Mouse (Mus musculus): ENCODE measurements around the gene Uap1l1. TPM values are rescaled to one million over a fixed set of nuclear protein-coding genes. Genes with fewer than 3 reads are reported as not detected.

Uap1l1 gene
- 40.8 TPM for polyA plus RNA-seq (2017; shearing (Covaris generic))

GRCm38 (mm10) chr2:25365091-25365761 lies at the start of gene Uap1l1:
TSS of gene Uap1l1 (minus strand) at chr2:25365682.

GRCm38 (mm10) chr2:25399051-25399450 lies 33.6 kb upstream of the Uap1l1 start, which contains the start of gene Npdc1:
TSS of gene Npdc1 (plus strand) at chr2:25399351.

GRCm38 (mm10) chr2:25395721-25396596 lies 30.5 kb upstream of the Uap1l1 start, which contains the start of gene Entpd2:
TSS of gene Entpd2 (plus strand) at chr2:25395874.

GRCm38 (mm10) chr2:25371764-25372643 lies 6.5 kb upstream of the Uap1l1 start, which contains the start of gene Sapcd2:
TSS of gene Sapcd2 (plus strand) at chr2:25372321.

GRCm38 (mm10) chr2:25356208-25357079 lies 9.0 kb downstream of the Uap1l1 start, which contains the start of gene Dpp7:
TSS of gene Dpp7 (minus strand) at chr2:25356359.

GRCm38 (mm10) chr2:25332286-25333160 lies 33.0 kb downstream of the Uap1l1 start, which contains the start of gene Man1b1:
TSS of gene Man1b1 (plus strand) at chr2:25332338.

GRCm38 (mm10) chr2:25318971-25319773 lies 46.3 kb downstream of the Uap1l1 start, which contains the start of gene Grin1:
TSS of gene Grin1 (minus strand) at chr2:25319187.

Other genes with a start within 250 kb of the Uap1l1 start
- gene Nrarp, start 184.9 kb downstream of the Uap1l1 start, polyA plus RNA-seq (2017; shearing (Covaris generic)), result 5.1 TPM
- gene Tor4a, start 168.8 kb downstream of the Uap1l1 start, polyA plus RNA-seq (2017; shearing (Covaris generic)), result 115 TPM
- gene Nelfb, start 154.2 kb downstream of the Uap1l1 start, polyA plus RNA-seq (2017; shearing (Covaris generic)), result 141 TPM
- gene Stpg3, start 151.0 kb downstream of the Uap1l1 start, polyA plus RNA-seq (2017; shearing (Covaris generic)), result not detected
- 0.49 TPM for gene Fam166a, start 146.9 kb downstream of the Uap1l1 start, polyA plus RNA-seq (2017; shearing (Covaris generic))
- gene Tubb4b, start 141.0 kb downstream of the Uap1l1 start, polyA plus RNA-seq (2017; shearing (Covaris generic)), result 174 TPM
- gene Slc34a3, start 131.3 kb downstream of the Uap1l1 start, polyA plus RNA-seq (2017; shearing (Covaris generic)), result not detected
- gene Rnf224, start 128.9 kb downstream of the Uap1l1 start, polyA plus RNA-seq (2017; shearing (Covaris generic)), result not detected
- gene Rnf208, start 123.4 kb downstream of the Uap1l1 start, polyA plus RNA-seq (2017; shearing (Covaris generic)), result 2.2 TPM
- not detected for gene Cysrt1, start 123.2 kb downstream of the Uap1l1 start, polyA plus RNA-seq (2017; shearing (Covaris generic))
- gene AL732309.1, start 118.8 kb downstream of the Uap1l1 start, polyA plus RNA-seq (2017; shearing (Covaris generic)), result 7.9 TPM
- 25.3 TPM for gene Tmem203, start 110.2 kb downstream of the Uap1l1 start, polyA plus RNA-seq (2017; shearing (Covaris generic))
- gene Tprn, start 103.1 kb downstream of the Uap1l1 start, polyA plus RNA-seq (2017; shearing (Covaris generic)), result 18.9 TPM
- 118 TPM for gene Ssna1, start 93.2 kb downstream of the Uap1l1 start, polyA plus RNA-seq (2017; shearing (Covaris generic))
- 116 TPM for gene Anapc2, start 93.2 kb downstream of the Uap1l1 start, polyA plus RNA-seq (2017; shearing (Covaris generic))
- not detected for gene Tmem210, start 77.5 kb downstream of the Uap1l1 start, polyA plus RNA-seq (2017; shearing (Covaris generic))
- 0.14 TPM for gene Lrrc26, start 75.8 kb downstream of the Uap1l1 start, polyA plus RNA-seq (2017; shearing (Covaris generic))
- gene Grin1, start 46.5 kb downstream of the Uap1l1 start, polyA plus RNA-seq (2017; shearing (Covaris generic)), result 0.25 TPM
- gene Man1b1, start 33.3 kb downstream of the Uap1l1 start, polyA plus RNA-seq (2017; shearing (Covaris generic)), result 21.4 TPM
- 20.6 TPM for gene Dpp7, start 9.3 kb downstream of the Uap1l1 start, polyA plus RNA-seq (2017; shearing (Covaris generic))
- gene Sapcd2, start 6.6 kb upstream of the Uap1l1 start, polyA plus RNA-seq (2017; shearing (Covaris generic)), result 0.87 TPM
- gene Entpd2, start 30.2 kb upstream of the Uap1l1 start, polyA plus RNA-seq (2017; shearing (Covaris generic)), result not detected
- 0.96 TPM for gene Npdc1, start 33.7 kb upstream of the Uap1l1 start, polyA plus RNA-seq (2017; shearing (Covaris generic))
- 5.3 TPM for gene Fut7, start 57.6 kb upstream of the Uap1l1 start, polyA plus RNA-seq (2017; shearing (Covaris generic))
- 74.7 TPM for gene Abca2, start 63.0 kb upstream of the Uap1l1 start, polyA plus RNA-seq (2017; shearing (Covaris generic))
- gene Clic3, start 91.2 kb upstream of the Uap1l1 start, polyA plus RNA-seq (2017; shearing (Covaris generic)), result 3.2 TPM
- gene Paxx, start 95.4 kb upstream of the Uap1l1 start, polyA plus RNA-seq (2017; shearing (Covaris generic)), result 112 TPM
- not detected for gene Ptgds, start 104.4 kb upstream of the Uap1l1 start, polyA plus RNA-seq (2017; shearing (Covaris generic))
- not detected for gene Lcn12, start 128.2 kb upstream of the Uap1l1 start, polyA plus RNA-seq (2017; shearing (Covaris generic))
- gene Fbxw5, start 135.1 kb upstream of the Uap1l1 start, polyA plus RNA-seq (2017; shearing (Covaris generic)), result 110 TPM
- gene C8g, start 136.0 kb upstream of the Uap1l1 start, polyA plus RNA-seq (2017; shearing (Covaris generic)), result 9.6 TPM
- 80.4 TPM for gene Traf2, start 181.3 kb upstream of the Uap1l1 start, polyA plus RNA-seq (2017; shearing (Covaris generic))
- gene Edf1, start 192.2 kb upstream of the Uap1l1 start, polyA plus RNA-seq (2017; shearing (Covaris generic)), result 341 TPM
- 1.4 TPM for gene Mamdc4, start 209.2 kb upstream of the Uap1l1 start, polyA plus RNA-seq (2017; shearing (Covaris generic))
- gene Phpt1, start 209.5 kb upstream of the Uap1l1 start, polyA plus RNA-seq (2017; shearing (Covaris generic)), result 72.2 TPM
- 0.20 TPM for gene Ajm1, start 216.1 kb upstream of the Uap1l1 start, polyA plus RNA-seq (2017; shearing (Covaris generic))
- 51.6 TPM for gene Rabl6, start 242.8 kb upstream of the Uap1l1 start, polyA plus RNA-seq (2017; shearing (Covaris generic))

All from CD4-positive, CD25-positive, alpha-beta regulatory T cell (primary cell).